Mouse (Mus musculus): ENCODE results near the gene H2afx. TPM values are rescaled to one million over a fixed set of nuclear protein-coding genes. Genes with fewer than 3 reads are reported as not detected.
"Not testable (repeated sequence)": the region's sequence is repeated elsewhere in the genome, so short reads cannot be mapped to it uniquely, and the experiment has no call there.

The H2afx gene
- polyA plus RNA-seq, 1 experiment, result 23.6 TPM

- DNase-seq, result peak; percentile 51
- WGBS, result 63% methylated on average over 3 of the region's 3 CpGs
- Histone ChIP-seq H3K27me3 (replicated peaks; ENCODE audit: control insufficient read depth, insufficient read depth, low read length) (no peaks in the 10 kb centered on the region), H3K4me3 (ENCODE audit: insufficient read depth, low read depth, low read length) (no peak overlapping the region), H3K4me1 (ENCODE audit: control insufficient read depth, insufficient read depth, low read length) (peaks cover 2% of the 10 kb centered on the region; the same call in 1 of the 2 replicates), H3K27ac (ENCODE audit: insufficient read depth, low read depth, low read length) (no peak overlapping the region), H3K36me3 (ENCODE audit: control insufficient read depth, insufficient read depth, low read length) (no peaks in the 10 kb centered on the region)
- TF ChIP-seq CTCF (conservative IDR thresholded peaks at IDR 0.05; ENCODE audit: insufficient read depth, insufficient read length, low read depth, low read length) (peak; percentile 69), POLR2A (IDR thresholded peaks at IDR 0.05; ENCODE audit: low read depth, low read length) (no peak)
Measured at GRCm38 (mm10) chr9:44364480-44364879, 30.0 kb downstream of the H2afx start.

GRCm38 (mm10) chr9:44373386-44373785, 38.9 kb downstream of the H2afx start:
- Histone ChIP-seq H3K4me1 (ENCODE audit: control insufficient read depth, insufficient read depth, low read length) (peaks cover 6% of the 10 kb centered on the region; the same call in 1 of the 2 replicates), H3K27me3 (replicated peaks; ENCODE audit: control insufficient read depth, insufficient read depth, low read length) (no peaks in the 10 kb centered on the region), H3K36me3 (ENCODE audit: control insufficient read depth, insufficient read depth, low read length) (no peaks in the 10 kb centered on the region), H3K27ac (ENCODE audit: insufficient read depth, low read depth, low read length) (peak overlapping the region; percentile 34), H3K4me3 (ENCODE audit: insufficient read depth, low read depth, low read length) (no peak overlapping the region)
- TF ChIP-seq POLR2A (IDR thresholded peaks at IDR 0.05; ENCODE audit: low read depth, low read length) (no peak), CTCF (conservative IDR thresholded peaks at IDR 0.05; ENCODE audit: insufficient read depth, insufficient read length, low read depth, low read length) (no peak)
- no peak for DNase-seq

GRCm38 (mm10) chr9:44376141-44376540, 41.6 kb downstream of the H2afx start:
- WGBS, result 87% methylated on average over 6 of the region's 6 CpGs
- Histone ChIP-seq H3K4me1 (ENCODE audit: control insufficient read depth, insufficient read depth, low read length) (peaks cover 14% of the 10 kb centered on the region; the same call in 1 of the 2 replicates), H3K27ac (ENCODE audit: insufficient read depth, low read depth, low read length) (no peak overlapping the region; the same call in 1 of the 2 replicates), H3K36me3 (ENCODE audit: control insufficient read depth, insufficient read depth, low read length) (no peaks in the 10 kb centered on the region), H3K4me3 (ENCODE audit: insufficient read depth, low read depth, low read length) (no peak overlapping the region), H3K27me3 (replicated peaks; ENCODE audit: control insufficient read depth, insufficient read depth, low read length) (no peaks in the 10 kb centered on the region)
- no peak for TF ChIP-seq POLR2A (IDR thresholded peaks at IDR 0.05; ENCODE audit: low read depth, low read length)
- TF ChIP-seq CTCF (conservative IDR thresholded peaks at IDR 0.05; ENCODE audit: insufficient read depth, insufficient read length, low read depth, low read length), result no peak
- DNase-seq, result no peak

GRCm38 (mm10) chr9:44377335-44377734, 42.8 kb downstream of the H2afx start:
- not testable (repeated sequence) for H3K4me3 ChIP-seq (ENCODE audit: insufficient read depth, low read depth, low read length); H3K27ac ChIP-seq (ENCODE audit: insufficient read depth, low read depth, low read length); H3K36me3 ChIP-seq (ENCODE audit: control insufficient read depth, insufficient read depth, low read length); DNase-seq; H3K27me3 ChIP-seq (replicated peaks; ENCODE audit: control insufficient read depth, insufficient read depth, low read length)
- H3K4me1 ChIP-seq (ENCODE audit: control insufficient read depth, insufficient read depth, low read length), result peaks cover 14% of the 10 kb centered on the region; the same call in 1 of the 2 replicates
- 84% methylated on average over 2 of the region's 2 CpGs for WGBS

GRCm38 (mm10) chr9:44378153-44378730, 43.7 kb downstream of the H2afx start:
- TF ChIP-seq POLR2A (IDR thresholded peaks at IDR 0.05; ENCODE audit: low read depth, low read length) (no peak), CTCF (conservative IDR thresholded peaks at IDR 0.05; ENCODE audit: insufficient read depth, insufficient read length, low read depth, low read length) (no peak)
- 81% methylated on average over 5 of the region's 5 CpGs for WGBS
- Histone ChIP-seq H3K4me3 (ENCODE audit: insufficient read depth, low read depth, low read length) (peak overlapping the region; percentile 85; the same call in 1 of the 2 replicates), H3K27me3 (replicated peaks; ENCODE audit: control insufficient read depth, insufficient read depth, low read length) (no peaks in the 10 kb centered on the region), H3K27ac (ENCODE audit: insufficient read depth, low read depth, low read length) (no peak overlapping the region), H3K4me1 (ENCODE audit: control insufficient read depth, insufficient read depth, low read length) (peaks cover 14% of the 10 kb centered on the region; the same call in 1 of the 2 replicates), H3K36me3 (ENCODE audit: control insufficient read depth, insufficient read depth, low read length) (no peaks in the 10 kb centered on the region)
- no peak for DNase-seq

- under 1% methylated on average over 83 of the region's 83 CpGs for WGBS
- peak; percentile 100 for DNase-seq
- peaks cover 9% of the 10 kb centered on the region; the same call in 1 of the 2 replicates for H3K4me1 ChIP-seq (ENCODE audit: control insufficient read depth, insufficient read depth, low read length)
- no peaks in the 10 kb centered on the region for H3K27me3 ChIP-seq (replicated peaks; ENCODE audit: control insufficient read depth, insufficient read depth, low read length)
- H3K27ac ChIP-seq (ENCODE audit: insufficient read depth, low read depth, low read length), result peak within 1 kb of the TSS; percentile 89
- no peaks in the 10 kb centered on the region for H3K36me3 ChIP-seq (ENCODE audit: control insufficient read depth, insufficient read depth, low read length)
- H3K4me3 ChIP-seq (ENCODE audit: insufficient read depth, low read depth, low read length), result peak within 1 kb of the TSS; percentile 86
- TF ChIP-seq CTCF (conservative IDR thresholded peaks at IDR 0.05; ENCODE audit: insufficient read depth, insufficient read length, low read depth, low read length) (0 out of 2 replicates have a peak, but pooled peaks have one; percentile 8), POLR2A (IDR thresholded peaks at IDR 0.05; ENCODE audit: low read depth, low read length) (peak; percentile 67)
Measured at GRCm38 (mm10) chr9:44379054-44379834, 44.8 kb downstream of the H2afx start, which contains the start of gene Hyou1. Gene Hyou1, plus strand, starts transcription at chr9:44379490.

- Histone ChIP-seq H3K27me3 (replicated peaks; ENCODE audit: control insufficient read depth, insufficient read depth, low read length) (no peaks in the 10 kb centered on the region), H3K36me3 (ENCODE audit: control insufficient read depth, insufficient read depth, low read length) (peaks cover under 1% of the 10 kb centered on the region; the same call in 1 of the 2 replicates), H3K4me3 (ENCODE audit: insufficient read depth, low read depth, low read length) (peak overlapping the region; percentile 86), H3K27ac (ENCODE audit: insufficient read depth, low read depth, low read length) (peak overlapping the region; percentile 49), H3K4me1 (ENCODE audit: control insufficient read depth, insufficient read depth, low read length) (peaks cover 9% of the 10 kb centered on the region; the same call in 1 of the 2 replicates)
- WGBS, result 2% methylated on average over 15 of the region's 15 CpGs
- DNase-seq, result no peak
- TF ChIP-seq POLR2A (IDR thresholded peaks at IDR 0.05; ENCODE audit: low read depth, low read length) (no peak), CTCF (conservative IDR thresholded peaks at IDR 0.05; ENCODE audit: insufficient read depth, insufficient read length, low read depth, low read length) (no peak)
Measured at GRCm38 (mm10) chr9:44379862-44380261, 45.4 kb downstream of the H2afx start.
